ENCODE assay signal across 8 mouse cellular contexts in the genomic region with DNA sequence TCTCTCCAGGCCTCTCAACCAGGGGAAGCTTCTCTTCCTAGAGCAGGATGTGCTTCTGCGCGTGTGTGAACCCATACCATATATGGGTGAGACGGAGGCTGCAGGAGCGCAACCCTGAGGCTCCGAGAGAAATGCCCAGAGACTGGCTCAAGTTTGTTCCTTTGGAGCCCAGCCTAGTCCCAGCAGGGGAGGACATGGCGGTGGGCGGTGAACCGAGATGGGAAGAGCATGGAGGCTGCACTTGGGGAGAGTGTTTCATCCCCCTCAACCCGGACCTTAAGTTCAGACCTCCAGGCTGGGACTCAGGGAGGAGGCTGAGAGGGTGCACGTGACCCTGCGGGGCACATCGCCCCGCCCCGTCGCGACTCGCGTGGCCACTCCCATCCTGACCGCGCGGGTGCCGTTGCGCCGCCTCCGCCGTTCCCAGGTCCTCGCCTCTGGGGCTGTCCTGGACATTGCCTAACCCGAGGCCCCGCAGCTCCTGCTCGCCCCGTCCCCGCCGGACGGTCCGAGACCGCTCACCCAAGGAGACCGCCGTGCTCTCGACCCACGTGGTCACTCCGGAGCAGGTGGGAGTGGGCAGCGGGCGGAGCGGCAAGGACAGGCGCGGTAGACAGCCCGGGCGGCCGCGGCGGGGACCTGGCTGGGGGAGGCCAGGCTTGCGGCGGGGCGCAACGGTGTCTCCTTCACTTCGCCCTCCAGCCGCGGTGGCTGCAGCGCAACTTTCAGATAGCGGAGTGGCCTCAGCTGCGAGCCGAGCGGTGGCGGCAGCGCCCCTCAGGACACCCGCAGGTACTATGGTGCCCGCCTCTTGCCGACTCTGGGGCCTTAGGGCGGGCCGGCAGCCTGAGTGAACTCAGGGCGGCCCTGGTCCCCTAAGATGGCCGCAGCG. TPM values are rescaled to one million over a fixed set of nuclear protein-coding genes. Genes with fewer than 3 reads are reported as not detected.
DNase-seq lines count a peak whose midpoint lies in the region; ATAC-seq and TF ChIP-seq lines count a peak whose summit lies in the region.

No protein-coding gene starts in this region.

- no peaks in the 10 kb centered on the region for H3K27me3 ChIP-seq in C2C12 (ENCODE audit: control insufficient read depth, insufficient read depth, insufficient read length)
- no peaks in the 10 kb centered on the region for H3K27me3 ChIP-seq in heart, embryonic 10.5 days (ENCODE audit: insufficient read depth, poor library complexity, severe bottlenecking)
- no peaks in the 10 kb centered on the region for H3K27me3 ChIP-seq in kidney, embryonic 14.5 days (ENCODE audit: control insufficient read depth, insufficient read depth, low read length)
- no peaks in the 10 kb centered on the region for H3K27me3 ChIP-seq in limb, embryonic 15.5 days
- no peaks in the 10 kb centered on the region for H3K27me3 ChIP-seq in midbrain, postnatal 0 days (ENCODE audit: insufficient read depth, low read length)

- peaks cover 50% of the 10 kb centered on the region for H3K79me2 ChIP-seq in C2C12 (ENCODE audit: control insufficient read depth, insufficient read depth)

- under 1% methylated on average over 60 of the region's 73 CpGs for WGBS in heart, embryonic 10.5 days
- WGBS in kidney, embryonic 14.5 days = under 1% methylated on average over 71 of the region's 73 CpGs
- under 1% methylated on average over 72 of the region's 73 CpGs for WGBS in limb, embryonic 15.5 days
- WGBS in midbrain, postnatal 0 days = 1% methylated on average over 49 of the region's 73 CpGs

- peak; percentile 98 for DNase-seq in brain, adult 2 months (ENCODE audit: low read depth, low spot score)
- DNase-seq in heart, embryonic 10.5 days (ENCODE audit: low spot score) = peak; percentile 98
- peak; percentile 95 for DNase-seq in midbrain, postnatal 0 days (ENCODE audit: low spot score)
- DNase-seq in spleen, postnatal 10 days (ENCODE audit: low spot score in 2 of 2) = peak; percentile 98

- ATAC-seq in kidney, embryonic 14.5 days (ENCODE audit: low FRiP score, low TSS enrichment) = peak; percentile 97
- peak; percentile 98 for ATAC-seq in limb, embryonic 15.5 days (ENCODE audit: insufficient number of reproducible peaks, low FRiP score, low TSS enrichment, low read depth)
- peak; percentile 98 for ATAC-seq in midbrain, postnatal 0 days (ENCODE audit: low FRiP score)

- peak; percentile 89 for TF ChIP-seq POLR2A in embryonic fibroblast, embryonic 13.5 days (IDR thresholded peaks at IDR 0.05; ENCODE audit: low read depth, low read length)

- peaks cover 30% of the 10 kb centered on the region for H3K36me3 ChIP-seq in C2C12 (ENCODE audit: control insufficient read depth, insufficient read depth)
- H3K36me3 ChIP-seq in heart, embryonic 10.5 days = peaks cover 33% of the 10 kb centered on the region
- H3K36me3 ChIP-seq in kidney, embryonic 14.5 days (ENCODE audit: control insufficient read depth, insufficient read depth, low read length) = peaks cover 27% of the 10 kb centered on the region
- peaks cover 20% of the 10 kb centered on the region for H3K36me3 ChIP-seq in limb, embryonic 15.5 days
- H3K36me3 ChIP-seq in midbrain, postnatal 0 days (ENCODE audit: insufficient read depth, low read length) = peaks cover 9% of the 10 kb centered on the region; the same call in 1 of the 2 replicates

- peak overlapping the region; percentile 90 for H3K27ac ChIP-seq in embryonic fibroblast, embryonic 13.5 days (ENCODE audit: insufficient read depth, low read length)
- peak overlapping the region; percentile 100 for H3K27ac ChIP-seq in heart, embryonic 10.5 days
- peak overlapping the region; percentile 97 for H3K27ac ChIP-seq in kidney, embryonic 14.5 days (ENCODE audit: low read depth, low read length)
- H3K27ac ChIP-seq in limb, embryonic 15.5 days = peak overlapping the region; percentile 96
- peak overlapping the region; percentile 95 for H3K27ac ChIP-seq in midbrain, postnatal 0 days (ENCODE audit: low read depth, low read length)

- peak overlapping the region; percentile 91 for H3K9ac ChIP-seq in kidney, embryonic 14.5 days (ENCODE audit: low read depth, low read length)
- H3K9ac ChIP-seq in limb, embryonic 15.5 days = peak overlapping the region; percentile 98
- H3K9ac ChIP-seq in midbrain, postnatal 0 days (replicated peaks; ENCODE audit: low read length, poor library complexity, severe bottlenecking) = peak overlapping the region; percentile 84

- H3K4me1 ChIP-seq in embryonic fibroblast, embryonic 13.5 days (ENCODE audit: control insufficient read depth, insufficient read depth, low read length) = peaks cover 4% of the 10 kb centered on the region; the same call in 1 of the 2 replicates
- peaks cover 39% of the 10 kb centered on the region for H3K4me1 ChIP-seq in heart, embryonic 10.5 days
- peaks cover 32% of the 10 kb centered on the region for H3K4me1 ChIP-seq in kidney, embryonic 14.5 days (ENCODE audit: control insufficient read depth, insufficient read depth, low read length)
- H3K4me1 ChIP-seq in limb, embryonic 15.5 days = peaks cover 23% of the 10 kb centered on the region
- peaks cover 11% of the 10 kb centered on the region for H3K4me1 ChIP-seq in midbrain, postnatal 0 days (ENCODE audit: insufficient read depth, low read length)

- H3ac ChIP-seq in C2C12 (ENCODE audit: control insufficient read depth, insufficient read length, low read depth) = peak overlapping the region; percentile 96

- H3K4me2 ChIP-seq in kidney, embryonic 14.5 days (replicated peaks; ENCODE audit: low read depth, low read length) = peak overlapping the region; percentile 77
- peak overlapping the region; percentile 66 for H3K4me2 ChIP-seq in limb, embryonic 15.5 days
- H3K4me2 ChIP-seq in midbrain, postnatal 0 days (ENCODE audit: low read depth, low read length, poor library complexity, severe bottlenecking) = peak overlapping the region; percentile 83

- TF ChIP-seq CTCF in C2C12 (IDR thresholded peaks at IDR 0.05; ENCODE audit: control insufficient read depth, insufficient read depth, insufficient read length) = no peak
- no peak for TF ChIP-seq CTCF in embryonic fibroblast, embryonic 13.5 days (IDR thresholded peaks at IDR 0.05; ENCODE audit: borderline replicate concordance, insufficient read depth, low read length)
- TF ChIP-seq CTCF in midbrain, postnatal 0 days (IDR thresholded peaks at IDR 0.05) = no peak; the same call in 1 of the 2 replicates

- H3K4me3 ChIP-seq in C2C12 (ENCODE audit: insufficient read depth, poor library complexity, severe bottlenecking) = peak overlapping the region; percentile 99
- H3K4me3 ChIP-seq in embryonic fibroblast, embryonic 13.5 days (ENCODE audit: insufficient read depth, low read length) = peak overlapping the region; percentile 92
- peak overlapping the region; percentile 94 for H3K4me3 ChIP-seq in heart, embryonic 10.5 days
- H3K4me3 ChIP-seq in kidney, embryonic 14.5 days (ENCODE audit: low read length) = peak overlapping the region; percentile 98
- peak overlapping the region; percentile 99 for H3K4me3 ChIP-seq in limb, embryonic 15.5 days
- H3K4me3 ChIP-seq in midbrain, postnatal 0 days (ENCODE audit: low read depth, low read length) = peak overlapping the region; percentile 82

- H3K79me3 ChIP-seq in C2C12 (ENCODE audit: low read depth) = peaks cover 44% of the 10 kb centered on the region

- H3K9me3 ChIP-seq in heart, embryonic 10.5 days = no peaks in the 10 kb centered on the region
- H3K9me3 ChIP-seq in kidney, embryonic 14.5 days (ENCODE audit: control insufficient read depth, low read length) = no peaks in the 10 kb centered on the region
- H3K9me3 ChIP-seq in limb, embryonic 15.5 days = no peaks in the 10 kb centered on the region
- H3K9me3 ChIP-seq in midbrain, postnatal 0 days (ENCODE audit: low read length) = no peaks in the 10 kb centered on the region

TF ChIP-seq in C2C12, 6 proteins besides CTCF, POLR2A, EP300 and RAD21:
- TF ChIP-seq USF1 (IDR thresholded peaks at IDR 0.05; ENCODE audit: low read depth) (peak; percentile 93), MYOD1 (IDR thresholded peaks at IDR 0.05; ENCODE audit: control insufficient read depth, insufficient read length, low read depth) (no peak), MAX (IDR thresholded peaks at IDR 0.05) (peak; percentile 99)

RNA-seq across cellular contexts. Expression of a gene that starts 6.1 kb away (rescaled TPM):
- polyA plus RNA-seq in C2C12 (2012; fragmentation: generic; extraction: Trizol) = 242 TPM
- 232 and 288 TPM in 2 replicates for polyA plus RNA-seq in embryonic fibroblast, embryonic 13.5 days (2011; ENCODE audit: insufficient read length, low read depth, missing spikeins)
- 377 and 438 TPM in 2 replicates for polyA plus RNA-seq in heart, embryonic 10.5 days (2016; fragmentation: Nextera tagmentation; extraction: Ambion mirVana)
- polyA plus RNA-seq in kidney, embryonic 14.5 days (2014; fragmentation: Nextera tagmentation; extraction: Ambion mirVana) = 319 and 349 TPM in 2 replicates
- polyA plus RNA-seq in limb, embryonic 15.5 days (2015; fragmentation: Nextera tagmentation; extraction: Ambion mirVana) = 207 and 225 TPM in 2 replicates
- total RNA-seq in midbrain, postnatal 0 days (2014; rRNA removed) = 219 and 224 TPM in 2 replicates
- 300 and 308 TPM in 2 replicates for polyA plus RNA-seq in midbrain, postnatal 0 days (2015; fragmentation: Nextera tagmentation; extraction: Ambion mirVana)

RNA-seq across cellular contexts. Expression of a gene that starts 17.7 kb away (rescaled TPM):
- 45.5 TPM for polyA plus RNA-seq in C2C12 (2012; fragmentation: generic; extraction: Trizol)
- polyA plus RNA-seq in embryonic fibroblast, embryonic 13.5 days (2011; ENCODE audit: insufficient read length, low read depth, missing spikeins) = 7.3 and 9.8 TPM in 2 replicates
- polyA plus RNA-seq in heart, embryonic 10.5 days (2016; fragmentation: Nextera tagmentation; extraction: Ambion mirVana) = 48.1 and 52.2 TPM in 2 replicates
- 24.1 and 27.3 TPM in 2 replicates for polyA plus RNA-seq in kidney, embryonic 14.5 days (2014; fragmentation: Nextera tagmentation; extraction: Ambion mirVana)
- 21.7 and 22.5 TPM in 2 replicates for polyA plus RNA-seq in limb, embryonic 15.5 days (2015; fragmentation: Nextera tagmentation; extraction: Ambion mirVana)
- 34.2 and 38.5 TPM in 2 replicates for total RNA-seq in midbrain, postnatal 0 days (2014; rRNA removed)
- polyA plus RNA-seq in midbrain, postnatal 0 days (2015; fragmentation: Nextera tagmentation; extraction: Ambion mirVana) = 58.4 and 65.3 TPM in 2 replicates

Comparison
In these comparisons a context has a peak if more than half of its experiments do, and no peak if none do; other contexts are left out.
1. Peak in every context shown above with its lines: DNase-seq, ATAC-seq, H3K4me3 ChIP-seq and H3K27ac ChIP-seq.